Mouse (Mus musculus) layer of hippocampus, adult 9-11 months (tissue): ENCODE data around the gene 5330417H12Rik.

Experiments used
- DNase-seq: peaks from one replicate; pipeline ENCODE4 v3.0.0; 2022

The 5330417H12Rik gene

DNA sequence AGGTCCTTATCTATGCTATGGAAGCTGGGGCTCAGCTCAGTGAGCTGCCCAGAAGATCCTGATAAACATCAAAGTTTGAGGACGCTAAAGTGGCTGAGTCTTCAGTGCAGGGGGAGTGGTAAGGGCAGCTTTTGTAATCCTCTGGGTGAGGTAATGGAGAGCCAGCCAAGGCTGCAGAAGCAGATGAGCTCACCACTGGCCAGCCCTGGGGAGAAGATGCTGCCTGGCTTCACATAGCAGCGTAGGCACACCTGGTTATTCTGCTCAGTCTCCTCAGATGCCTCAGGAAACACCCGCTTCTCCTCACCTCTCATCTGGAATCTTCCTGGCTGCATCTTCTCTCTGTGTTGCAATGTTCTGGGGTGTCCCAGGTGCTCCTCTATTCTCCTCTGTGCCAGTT, 529 bp downstream of the 5330417H12Rik start:
- no peak for DNase-seq

DNA sequence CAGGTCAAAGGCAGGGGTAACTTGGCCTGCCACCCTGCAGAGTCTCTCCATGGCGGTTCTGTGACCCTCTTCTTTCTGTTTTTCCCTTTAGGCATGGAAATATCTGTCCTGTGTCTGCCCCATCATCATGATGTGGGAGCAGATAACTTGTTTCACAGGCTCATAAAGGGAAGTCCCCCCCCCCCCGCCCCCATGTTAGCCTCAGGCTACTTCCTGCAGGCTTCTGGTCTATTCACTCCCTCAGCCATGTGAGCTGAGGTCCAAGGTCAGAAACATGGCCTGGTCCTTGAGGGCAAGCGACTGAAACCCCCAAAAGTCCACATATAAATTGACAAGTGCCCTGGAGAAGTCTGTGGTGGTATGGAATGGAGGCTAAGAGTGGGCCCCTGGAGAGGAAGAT, 4.8 kb downstream of the 5330417H12Rik start:
- no peak for DNase-seq

GRCm38 (mm10) chr7:107619225-107619624, 5.7 kb downstream of the 5330417H12Rik start:
- DNase-seq, result no peak

DNA sequence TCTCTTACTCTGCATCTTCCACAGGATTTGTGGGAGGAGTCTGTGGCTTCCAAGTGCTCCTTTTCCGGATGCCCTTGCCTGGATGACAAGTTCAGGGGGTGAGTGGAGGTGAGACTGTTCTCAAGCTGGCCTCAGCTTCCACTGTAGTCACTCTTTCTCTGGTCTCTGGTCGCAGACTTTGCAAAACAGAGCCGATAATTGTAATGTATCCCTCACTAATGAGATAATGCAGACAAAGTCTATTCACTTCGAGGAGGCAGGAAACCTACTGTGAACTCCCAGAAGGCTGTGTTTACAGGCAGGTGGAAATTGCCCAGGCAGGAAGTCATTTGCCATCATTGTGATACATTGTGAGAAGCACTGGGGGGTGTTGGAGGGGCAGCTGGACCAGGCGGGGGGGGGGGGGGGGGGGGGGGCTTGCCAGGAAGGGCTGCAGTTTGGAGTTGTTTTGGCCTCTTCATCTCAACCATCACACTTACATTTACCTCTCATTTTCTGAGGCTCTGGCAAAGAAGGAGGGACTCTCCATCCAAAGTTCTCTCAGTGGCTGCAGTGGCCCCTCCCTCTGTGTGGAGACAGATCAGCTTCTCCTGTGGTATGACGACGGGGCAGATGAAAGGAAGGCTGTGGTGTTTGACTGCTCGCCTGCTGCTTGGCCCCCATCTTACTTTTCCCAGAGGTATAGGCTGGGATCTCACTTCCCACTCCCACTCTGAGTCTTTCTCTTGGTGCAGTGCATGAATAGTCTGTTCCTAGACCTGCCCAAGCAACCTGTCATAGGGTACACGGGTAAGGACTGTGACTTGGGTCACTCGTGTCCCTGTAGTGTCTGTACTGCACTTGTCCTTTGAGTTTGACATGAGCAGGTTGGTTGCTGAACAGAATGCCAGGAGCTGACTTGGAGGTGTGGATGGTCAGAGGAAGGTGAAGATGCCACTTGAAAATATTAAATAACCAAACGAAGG, 6.7 kb downstream of the 5330417H12Rik start:
- no peak for DNase-seq

DNA sequence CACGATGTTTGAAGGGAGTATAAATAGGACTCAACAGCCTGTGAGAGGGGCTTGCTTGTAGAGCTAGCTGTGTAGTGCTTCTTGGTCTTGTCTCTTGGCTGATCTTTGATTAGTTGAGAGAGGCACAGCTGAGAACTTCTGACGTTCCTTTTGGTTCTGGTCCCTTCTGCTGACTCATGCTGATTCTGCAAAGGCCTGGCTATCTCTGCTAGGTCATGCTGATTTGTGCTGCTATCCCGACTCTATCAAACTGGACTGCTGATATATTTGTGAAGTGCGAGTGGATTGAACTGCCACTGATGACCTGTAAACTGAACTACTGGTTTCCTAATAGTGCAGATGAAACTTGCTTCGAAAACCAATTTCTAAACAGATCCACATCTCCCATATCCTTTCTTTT, 14.1 kb downstream of the 5330417H12Rik start:
- no peak for DNase-seq

DNA sequence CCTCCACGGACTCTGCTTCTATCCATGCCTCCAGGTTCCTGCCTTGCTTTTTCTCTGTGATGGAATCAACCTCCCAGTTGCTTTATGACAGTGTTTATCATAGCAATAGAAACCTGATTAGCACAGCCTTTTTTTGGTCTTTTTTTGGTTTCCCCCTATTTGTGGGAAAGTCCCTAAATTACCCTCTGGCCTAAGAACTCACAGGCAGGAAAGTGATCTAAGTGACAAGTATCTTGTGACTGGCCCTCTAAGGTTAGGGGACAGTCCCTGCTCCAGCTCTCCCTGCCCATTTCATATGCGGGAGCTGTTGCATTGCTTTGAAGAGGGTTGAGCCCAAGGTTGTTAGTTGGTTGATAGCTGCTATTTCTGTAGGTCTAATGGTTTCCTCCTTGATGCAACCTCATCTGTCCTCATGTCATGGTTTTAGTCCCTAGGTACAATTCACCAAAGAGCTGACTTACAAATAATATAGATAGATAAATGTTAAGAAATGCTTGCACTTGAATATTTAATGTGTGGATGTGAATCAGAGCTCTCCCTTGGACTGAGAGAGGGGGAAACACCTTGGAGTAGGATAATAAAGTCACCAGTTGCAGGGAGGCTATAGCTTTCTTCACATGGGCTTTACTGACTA, 15.2 kb downstream of the 5330417H12Rik start:
- no peak for DNase-seq

GRCm38 (mm10) chr7:107607766-107608165, 17.2 kb downstream of the 5330417H12Rik start:
- no peak for DNase-seq

GRCm38 (mm10) chr7:107602913-107603312, 22.0 kb downstream of the 5330417H12Rik start:
- DNase-seq, result no peak

DNA sequence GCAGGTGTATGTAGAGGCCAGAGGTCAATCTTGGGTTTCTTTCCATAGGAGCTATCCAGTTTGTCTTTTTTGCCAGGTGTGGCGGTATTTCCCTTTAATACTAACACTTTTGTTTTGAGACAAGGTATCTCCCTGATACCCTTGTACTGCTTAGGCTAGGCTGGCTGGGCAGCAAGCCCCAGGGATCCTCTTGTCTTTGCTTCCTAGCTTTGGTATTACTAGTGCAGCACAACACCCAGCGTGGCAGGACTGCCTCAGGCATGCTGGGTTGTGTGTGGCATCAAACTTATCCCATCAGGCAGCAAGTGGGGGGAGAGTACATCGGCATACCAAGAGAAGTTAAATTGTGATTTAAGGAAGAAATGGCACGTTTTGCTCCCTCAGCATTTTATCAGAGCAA, 22.5 kb downstream of the 5330417H12Rik start:
- no peak for DNase-seq

DNA sequence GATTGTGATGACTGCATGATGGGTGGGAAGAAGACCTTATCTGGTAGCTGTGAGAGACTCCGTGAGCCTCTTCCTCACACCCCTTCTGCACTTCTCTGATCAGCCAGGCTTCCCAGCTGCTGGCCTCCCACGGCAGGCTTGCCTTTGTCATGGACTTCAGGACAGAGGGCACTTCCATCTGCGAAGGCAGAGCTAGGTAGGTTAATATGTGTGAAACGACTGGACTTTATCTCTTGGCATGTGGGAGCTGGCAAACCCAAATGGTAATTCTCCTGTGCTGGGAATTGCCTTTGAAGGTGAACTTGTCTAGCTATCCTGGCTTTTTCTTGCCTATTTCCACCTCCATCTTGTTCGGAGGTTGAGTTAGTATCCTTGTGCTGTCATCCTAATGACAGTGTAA, 24.3 kb downstream of the 5330417H12Rik start:
- DNase-seq, result no peak

- DNase-seq, result no peak
Observed at GRCm38 (mm10) chr7:107597956-107598355, 27.0 kb downstream of the 5330417H12Rik start.

DNA sequence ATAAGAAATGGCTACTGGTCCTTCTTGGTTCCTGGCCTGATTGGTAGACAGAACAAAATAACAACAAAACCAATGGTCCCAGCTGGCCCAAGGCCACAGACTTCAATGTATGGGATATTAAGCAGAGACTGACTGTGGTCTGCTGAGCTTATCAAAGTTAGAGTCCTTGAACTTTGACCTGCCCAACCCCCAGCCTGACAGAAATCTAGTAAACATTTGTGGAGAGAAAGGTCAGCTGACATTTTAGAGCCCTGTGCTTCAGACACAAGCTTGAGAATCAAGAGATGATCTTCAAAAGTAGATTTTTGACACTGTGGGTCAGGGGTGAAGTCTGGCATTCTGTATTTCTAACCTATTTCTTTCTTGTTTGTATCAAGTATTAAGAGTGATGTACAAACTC, 28.2 kb downstream of the 5330417H12Rik start:
- no peak for DNase-seq

- no peak for DNase-seq
Observed at GRCm38 (mm10) chr7:107595426-107595825, 29.5 kb downstream of the 5330417H12Rik start.

DNA sequence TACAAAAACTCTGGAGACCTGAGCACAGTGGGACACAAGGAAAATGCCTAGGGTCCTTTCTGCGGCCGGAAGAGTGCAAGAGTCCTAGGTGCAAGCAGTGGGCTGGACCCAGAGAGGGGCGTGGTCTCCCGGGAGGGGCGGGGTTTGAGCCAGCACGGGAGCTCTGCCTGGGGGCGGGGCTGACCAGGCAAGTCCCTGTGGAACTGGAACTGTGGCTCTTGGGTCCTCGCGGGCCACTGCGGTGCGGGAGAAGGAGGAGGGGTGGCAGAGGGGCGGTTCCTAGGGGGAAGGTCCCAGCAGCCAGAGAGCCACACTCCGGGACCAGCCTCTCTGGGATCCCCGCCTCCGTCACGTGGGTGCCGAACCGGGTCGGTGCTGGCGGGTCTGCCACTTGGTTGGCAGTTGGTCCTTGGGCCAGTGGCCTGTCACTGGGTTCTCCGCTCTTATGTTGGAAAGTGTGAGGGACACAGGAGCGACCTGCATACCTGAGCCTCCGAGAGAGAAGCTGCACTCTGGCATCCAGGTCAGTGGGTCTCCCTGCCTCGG, 30.0 kb downstream of the 5330417H12Rik start, which contains the start of gene Ppfibp2:
Gene Ppfibp2, plus strand, starts transcription at position 351 of the 546 bp plus-strand sequence.
- DNase-seq, result peak; percentile 93

- peak; percentile 23 for DNase-seq
Observed at GRCm38 (mm10) chr7:107594325-107594856, 30.6 kb downstream of the 5330417H12Rik start.

DNA sequence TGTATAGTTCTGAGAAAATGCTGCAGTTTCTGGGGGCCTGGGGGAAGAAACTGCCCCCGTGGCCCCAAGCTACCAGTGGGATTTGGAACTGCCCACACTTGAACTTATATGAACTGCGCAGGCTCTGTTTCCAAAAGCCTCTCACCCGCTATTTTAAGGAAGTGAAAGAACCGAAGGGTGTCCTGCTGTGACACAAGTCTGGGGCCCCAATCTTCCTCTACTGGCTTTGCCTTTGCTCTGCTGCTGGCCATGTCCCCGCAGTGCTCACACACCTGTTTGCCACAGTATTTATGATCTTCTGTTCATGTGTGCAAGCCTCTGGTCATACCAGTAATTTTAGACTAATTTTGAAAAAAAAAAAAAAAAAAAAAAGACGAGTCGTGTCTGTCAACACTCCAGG, 31.1 kb downstream of the 5330417H12Rik start:
- DNase-seq, result peak; percentile 18

DNA sequence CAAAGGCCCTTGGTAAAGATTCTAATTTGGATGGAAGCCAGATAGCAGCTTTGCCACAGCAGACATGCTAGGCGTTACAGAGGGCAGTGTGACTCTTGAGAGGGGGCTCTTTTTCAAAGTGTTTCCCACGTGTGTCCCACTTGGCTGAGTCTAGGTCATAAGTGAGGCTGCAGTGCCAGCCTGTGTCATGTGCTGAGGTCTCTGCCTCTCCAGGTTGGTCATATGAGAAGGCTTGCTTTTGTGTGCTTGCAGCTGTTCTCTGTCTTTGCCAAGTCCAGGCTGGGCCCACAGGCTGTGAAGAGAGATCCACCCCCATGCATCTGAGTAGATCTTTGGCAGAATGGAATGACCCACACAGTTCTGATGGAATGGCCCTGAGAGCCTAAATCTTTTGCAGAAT, 32.3 kb downstream of the 5330417H12Rik start:
- DNase-seq, result peak; percentile 86

GRCm38 (mm10) chr7:107574276-107574675, 50.7 kb downstream of the 5330417H12Rik start:
- DNase-seq, result no peak
